Mouse (Mus musculus) MEL (cell line): ENCODE measurements around the gene Xkr7.

Source experiments
- CHD2 ChIP-seq: IDR thresholded peaks from 2 replicates; pipeline ENCODE4 v1.6.1; 2011; ENCODE audit warnings: low read length, improper control_type of control experiment
- CTCF ChIP-seq, 3 experiments: IDR thresholded peaks in 2 of 3; conservative IDR thresholded peaks in 1 of 3; 2 replicates each; pipeline ENCODE4 v1.5.1; 2011 to 2012; ENCODE audit warnings: low read length in 3 of 3, low read depth in 2 of 3, mild to moderate bottlenecking in 2 of 3, improper control_type of control experiment in 1 of 3, inconsistent platforms in 1 of 3, mixed read lengths in 1 of 3, moderate library complexity in 1 of 3; ENCODE audit not compliant: control insufficient read depth in 1 of 3, insufficient read depth in 1 of 3, poor library complexity in 1 of 3, severe bottlenecking in 1 of 3
- E2F4 ChIP-seq: IDR thresholded peaks from 2 replicates; pipeline ENCODE4 v1.6.1; 2011; ENCODE audit warnings: low read depth, low read length, improper control_type of control experiment, borderline replicate concordance
- EP300 ChIP-seq, 2 experiments: IDR thresholded peaks; 2 replicates each; pipeline ENCODE4 v1.6.1; 2011; ENCODE audit warnings: improper control_type of control experiment in 2 of 2, low read length in 2 of 2, low read depth in 1 of 2, mild to moderate bottlenecking in 1 of 2
- HCFC1 ChIP-seq: IDR thresholded peaks from 2 replicates; pipeline ENCODE4 v1.6.1; 2012; ENCODE audit warnings: low read depth, mild to moderate bottlenecking, inconsistent platforms, low read length, improper control_type of control experiment, moderate library complexity
- MAZ ChIP-seq: IDR thresholded peaks from 2 replicates; pipeline ENCODE4 v1.6.1; 2012; ENCODE audit warnings: low read depth, mild to moderate bottlenecking, inconsistent platforms, low read length, improper control_type of control experiment
- POLR2A ChIP-seq, 2 experiments: IDR thresholded peaks; 2 replicates each; pipeline ENCODE4 v1.6.1; 2011 to 2012; ENCODE audit warnings: low read length in 2 of 2, mild to moderate bottlenecking in 2 of 2, control low read depth in 1 of 2, improper control_type of control experiment in 1 of 2, low read depth in 1 of 2, moderate library complexity in 1 of 2; ENCODE audit not compliant: control insufficient read depth in 1 of 2, insufficient read depth in 1 of 2, poor library complexity in 1 of 2
- ZMIZ1 ChIP-seq: IDR thresholded peaks from 2 replicates; pipeline ENCODE4 v1.6.1; 2012; ENCODE audit warnings: low read depth, mild to moderate bottlenecking, inconsistent platforms, low read length, improper control_type of control experiment, moderate library complexity

DNA sequence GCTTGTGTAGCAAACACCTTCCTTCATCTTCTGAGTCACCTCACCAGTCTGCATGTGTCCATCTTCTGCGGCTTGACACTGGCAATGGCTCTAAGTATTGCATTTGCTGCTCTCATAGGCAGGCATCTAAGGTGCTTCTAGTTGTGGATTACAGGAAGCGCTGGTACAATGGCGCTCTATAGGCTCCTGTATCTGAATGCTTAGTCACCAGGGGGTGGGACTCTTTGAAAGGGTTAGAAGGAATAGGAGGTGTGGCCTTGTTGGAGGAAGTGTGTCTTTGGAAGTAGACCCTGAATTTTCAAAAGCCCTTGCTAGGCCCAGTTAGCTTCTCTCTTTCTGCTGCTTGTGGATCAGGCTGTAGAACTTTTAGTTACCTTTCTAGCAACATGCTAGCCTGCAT, 10.5 kb upstream of the Xkr7 start:
- peak in 1 of 2 experiments; percentile 34; a peak in 1 of 4 replicates for TF ChIP-seq POLR2A (IDR thresholded peaks at IDR 0.05; ENCODE audit: control insufficient read depth in 1 of 2, insufficient read depth in 1 of 2, low read depth in 1 of 2, low read length in 2 of 2, poor library complexity in 1 of 2)
- no peak for TF ChIP-seq EP300 (IDR thresholded peaks at IDR 0.05; ENCODE audit: low read depth in 1 of 2, low read length in 2 of 2)
- no peak for TF ChIP-seq CHD2
- TF ChIP-seq E2F4: no peak
- TF ChIP-seq HCFC1: peak; percentile 41; the same call in 1 of the 2 replicates
- no peak for TF ChIP-seq MAZ
- TF ChIP-seq CTCF (IDR thresholded peaks at IDR 0.05 in 2 of 3, conservative IDR thresholded peaks at IDR 0.05 in 1 of 3; ENCODE audit: control insufficient read depth in 1 of 3, insufficient read depth in 1 of 3, low read depth in 2 of 3, low read length in 3 of 3, poor library complexity in 1 of 3, severe bottlenecking in 1 of 3): no peak
- no peak for TF ChIP-seq ZMIZ1
